Mouse (Mus musculus) megakaryocyte-erythroid progenitor cell, adult 5-6 weeks (primary cell): ENCODE data around the gene Thbs3. TPM values are rescaled to one million over a fixed set of nuclear protein-coding genes. Genes with fewer than 3 reads are reported as not detected.

Experiments used
- total RNA-seq, 2 experiments: library from RNA; stranded (forward) in 1 of 2; stranded (reverse) in 1 of 2; fragments of 200-1000, 215-1000 nt in 1 of 2; fragments of >200 nt in 1 of 2; fragmentation: Nextera tagmentation in 1 of 2; gene quantifications; 2 replicates each; pipeline ENCODE4 v1.2.3; 2014 to 2017

Thbs3 gene
- total RNA-seq, 2 experiments from 2014 or later: 1.7 to 4.0 TPM

Other genes with a start within 250 kb of the Thbs3 start
- 8.0 and 13.7 TPM in 2 replicates for gene Rusc1, start 121.9 kb upstream of the Thbs3 start, total RNA-seq (2014; fragmentation: Nextera tagmentation)
- gene Rusc1, start 121.9 kb upstream of the Thbs3 start, total RNA-seq (2017): 5.8 and 8.9 TPM in 2 replicates
- not detected in 2 replicates for gene Gm43738, start 114.1 kb upstream of the Thbs3 start, total RNA-seq (2014; fragmentation: Nextera tagmentation)
- gene Gm43738, start 114.1 kb upstream of the Thbs3 start, total RNA-seq (2017): not detected in 2 replicates
- gene Fdps, start 113.2 kb upstream of the Thbs3 start, total RNA-seq (2014; fragmentation: Nextera tagmentation): 53.1 and 60.3 TPM in 2 replicates
- gene Fdps, start 113.2 kb upstream of the Thbs3 start, total RNA-seq (2017): 102 and 125 TPM in 2 replicates
- gene Pklr, start 79.0 kb upstream of the Thbs3 start, total RNA-seq (2014; fragmentation: Nextera tagmentation): 213 and 235 TPM in 2 replicates
- gene Pklr, start 79.0 kb upstream of the Thbs3 start, total RNA-seq (2017): 157 and 170 TPM in 2 replicates
- gene Hcn3, start 55.0 kb upstream of the Thbs3 start, total RNA-seq (2014; fragmentation: Nextera tagmentation): 1.5 and 1.6 TPM in 2 replicates
- 1.4 and 2.5 TPM in 2 replicates for gene Hcn3, start 55.0 kb upstream of the Thbs3 start, total RNA-seq (2017)
- gene Clk2, start 50.4 kb upstream of the Thbs3 start, total RNA-seq (2014; fragmentation: Nextera tagmentation): 72.3 and 88.0 TPM in 2 replicates
- gene Clk2, start 50.4 kb upstream of the Thbs3 start, total RNA-seq (2017): 46.6 and 69.3 TPM in 2 replicates
- 86.7 and 129 TPM in 2 replicates for gene Scamp3, start 37.7 kb upstream of the Thbs3 start, total RNA-seq (2014; fragmentation: Nextera tagmentation)
- 32.8 and 34.8 TPM in 2 replicates for gene Scamp3, start 37.7 kb upstream of the Thbs3 start, total RNA-seq (2017)
- gene Fam189b, start 32.0 kb upstream of the Thbs3 start, total RNA-seq (2014; fragmentation: Nextera tagmentation): 28.1 and 39.1 TPM in 2 replicates
- gene Fam189b, start 32.0 kb upstream of the Thbs3 start, total RNA-seq (2017): 6.9 and 13.7 TPM in 2 replicates
- gene Gba, start 12.3 kb upstream of the Thbs3 start, total RNA-seq (2014; fragmentation: Nextera tagmentation): 39.6 and 41.4 TPM in 2 replicates
- gene Gba, start 12.3 kb upstream of the Thbs3 start, total RNA-seq (2017): 36.5 and 44.3 TPM in 2 replicates
- 114 and 122 TPM in 2 replicates for gene Mtx1, start 11.9 kb downstream of the Thbs3 start, total RNA-seq (2014; fragmentation: Nextera tagmentation)
- gene Mtx1, start 11.9 kb downstream of the Thbs3 start, total RNA-seq (2017): 68.1 and 92.8 TPM in 2 replicates
- gene Muc1, start 13.9 kb downstream of the Thbs3 start, total RNA-seq (2014; fragmentation: Nextera tagmentation): not detected in 2 replicates
- not detected in 2 replicates for gene Muc1, start 13.9 kb downstream of the Thbs3 start, total RNA-seq (2017)
- gene Krtcap2, start 30.8 kb downstream of the Thbs3 start, total RNA-seq (2014; fragmentation: Nextera tagmentation): 127 and 147 TPM in 2 replicates
- gene Krtcap2, start 30.8 kb downstream of the Thbs3 start, total RNA-seq (2017): 119 and 124 TPM in 2 replicates
- gene Trim46, start 31.1 kb downstream of the Thbs3 start, total RNA-seq (2014; fragmentation: Nextera tagmentation): not detected in 2 replicates
- gene Trim46, start 31.1 kb downstream of the Thbs3 start, total RNA-seq (2017): not detected in 2 replicates
- gene Dpm3, start 44.2 kb downstream of the Thbs3 start, total RNA-seq (2014; fragmentation: Nextera tagmentation): 44.2 and 75.7 TPM in 2 replicates
- gene Dpm3, start 44.2 kb downstream of the Thbs3 start, total RNA-seq (2017): 30.1 and 90.9 TPM in 2 replicates
- 35.4 and 66.5 TPM in 2 replicates for gene Slc50a1, start 55.4 kb downstream of the Thbs3 start, total RNA-seq (2014; fragmentation: Nextera tagmentation)
- 31.4 and 50.3 TPM in 2 replicates for gene Slc50a1, start 55.4 kb downstream of the Thbs3 start, total RNA-seq (2017)
- gene Efna1, start 66.0 kb downstream of the Thbs3 start, total RNA-seq (2014; fragmentation: Nextera tagmentation): not detected in 2 replicates
- not detected in 2 replicates for gene Efna1, start 66.0 kb downstream of the Thbs3 start, total RNA-seq (2017)
- gene Efna3, start 107.8 kb downstream of the Thbs3 start, total RNA-seq (2014; fragmentation: Nextera tagmentation): not detected in 2 replicates
- not detected in 2 replicates for gene Efna3, start 107.8 kb downstream of the Thbs3 start, total RNA-seq (2017)
- 0.30 TPM in 1 of 2 replicates, not detected in the other for gene Efna4, start 122.8 kb downstream of the Thbs3 start, total RNA-seq (2014; fragmentation: Nextera tagmentation)
- gene Efna4, start 122.8 kb downstream of the Thbs3 start, total RNA-seq (2017): 0.30 TPM in 1 of 2 replicates, not detected in the other
- gene Adam15, start 134.8 kb downstream of the Thbs3 start, total RNA-seq (2014; fragmentation: Nextera tagmentation): 7.4 and 11.4 TPM in 2 replicates
- 2.3 and 6.4 TPM in 2 replicates for gene Adam15, start 134.8 kb downstream of the Thbs3 start, total RNA-seq (2017)
- gene Dcst2, start 146.8 kb downstream of the Thbs3 start, total RNA-seq (2014; fragmentation: Nextera tagmentation): not detected in 2 replicates
- not detected in 2 replicates for gene Dcst2, start 146.8 kb downstream of the Thbs3 start, total RNA-seq (2017)
- gene Dcst1, start 150.1 kb downstream of the Thbs3 start, total RNA-seq (2014; fragmentation: Nextera tagmentation): not detected in 2 replicates
- gene Dcst1, start 150.1 kb downstream of the Thbs3 start, total RNA-seq (2017): not detected in 2 replicates
- 5.0 and 6.6 TPM in 2 replicates for gene Zbtb7b, start 179.6 kb downstream of the Thbs3 start, total RNA-seq (2014; fragmentation: Nextera tagmentation)
- gene Zbtb7b, start 179.6 kb downstream of the Thbs3 start, total RNA-seq (2017): 7.3 and 11.5 TPM in 2 replicates
- 3.5 and 3.6 TPM in 2 replicates for gene Lenep, start 187.6 kb downstream of the Thbs3 start, total RNA-seq (2014; fragmentation: Nextera tagmentation)
- not detected in 2 replicates for gene Lenep, start 187.6 kb downstream of the Thbs3 start, total RNA-seq (2017)
- 24.8 and 27.7 TPM in 2 replicates for gene Flad1, start 196.7 kb downstream of the Thbs3 start, total RNA-seq (2014; fragmentation: Nextera tagmentation)
- gene Flad1, start 196.7 kb downstream of the Thbs3 start, total RNA-seq (2017): 10.7 and 12.6 TPM in 2 replicates
- gene Cks1b, start 203.2 kb downstream of the Thbs3 start, total RNA-seq (2014; fragmentation: Nextera tagmentation): 185 and 237 TPM in 2 replicates
- gene Cks1b, start 203.2 kb downstream of the Thbs3 start, total RNA-seq (2017): 127 and 184 TPM in 2 replicates
- 95.9 and 113 TPM in 2 replicates for gene Shc1, start 203.3 kb downstream of the Thbs3 start, total RNA-seq (2014; fragmentation: Nextera tagmentation)
- gene Shc1, start 203.3 kb downstream of the Thbs3 start, total RNA-seq (2017): 40.2 and 68.5 TPM in 2 replicates
- gene Pygo2, start 215.0 kb downstream of the Thbs3 start, total RNA-seq (2014; fragmentation: Nextera tagmentation): 38.5 and 42.2 TPM in 2 replicates
- gene Pygo2, start 215.0 kb downstream of the Thbs3 start, total RNA-seq (2017): 9.6 and 19.9 TPM in 2 replicates
- gene Pbxip1, start 221.5 kb downstream of the Thbs3 start, total RNA-seq (2014; fragmentation: Nextera tagmentation): 7.5 and 8.2 TPM in 2 replicates
- gene Pbxip1, start 221.5 kb downstream of the Thbs3 start, total RNA-seq (2017): 14.6 and 30.4 TPM in 2 replicates
- gene Pmvk, start 239.4 kb downstream of the Thbs3 start, total RNA-seq (2014; fragmentation: Nextera tagmentation): 29.1 and 66.3 TPM in 2 replicates
- gene Pmvk, start 239.4 kb downstream of the Thbs3 start, total RNA-seq (2017): 28.2 and 33.5 TPM in 2 replicates